In genomic region chr1:164366156-164367128, GRCm38 (mm10) we compare ENCODE assay signal across 8 mouse cellular contexts. TPM values are rescaled to one million over a fixed set of nuclear protein-coding genes. Genes with fewer than 3 reads are reported as not detected.
DNase-seq lines count a peak whose midpoint lies in the region; ATAC-seq and TF ChIP-seq lines count a peak whose summit lies in the region.

No protein-coding gene starts in this region.

- H3K4me1 ChIP-seq in embryonic facial prominence, embryonic 12.5 days, result no peaks in the 10 kb centered on the region
- no peaks in the 10 kb centered on the region for H3K4me1 ChIP-seq in limb, embryonic 12.5 days (replicated peaks)
- H3K4me1 ChIP-seq in midbrain, embryonic 15.5 days, result peaks cover 11% of the 10 kb centered on the region
- H3K4me1 ChIP-seq in spleen, adult 2 months (ENCODE audit: control insufficient read depth, insufficient read depth, insufficient read length), result no peaks in the 10 kb centered on the region

- H3K4me2 ChIP-seq in embryonic facial prominence, embryonic 12.5 days (replicated peaks), result no peak overlapping the region
- H3K4me2 ChIP-seq in limb, embryonic 12.5 days, result no peak overlapping the region
- H3K4me2 ChIP-seq in midbrain, embryonic 15.5 days, result no peak overlapping the region

- TF ChIP-seq POLR2A in spleen, adult 2 months (IDR thresholded peaks at IDR 0.05; ENCODE audit: low read depth, low read length), result no peak

- H3K9ac ChIP-seq in embryonic facial prominence, embryonic 12.5 days, result no peak overlapping the region
- H3K9ac ChIP-seq in limb, embryonic 12.5 days (replicated peaks), result no peak overlapping the region
- no peak overlapping the region for H3K9ac ChIP-seq in midbrain, embryonic 15.5 days

- no peaks in the 10 kb centered on the region for H3K9me3 ChIP-seq in embryonic facial prominence, embryonic 12.5 days
- H3K9me3 ChIP-seq in limb, embryonic 12.5 days, result no peaks in the 10 kb centered on the region
- no peaks in the 10 kb centered on the region for H3K9me3 ChIP-seq in midbrain, embryonic 15.5 days

- TF ChIP-seq CTCF in spleen, adult 2 months (IDR thresholded peaks at IDR 0.05; ENCODE audit: extremely low read depth, insufficient read depth, insufficient read length, insufficient replicate concordance), result peak; percentile 76; the same call in 1 of the 2 replicates

- ATAC-seq in embryonic facial prominence, embryonic 12.5 days (ENCODE audit: insufficient number of reproducible peaks, insufficient read depth, low FRiP score, low TSS enrichment), result peak; percentile 74; the same call in 1 of the 2 replicates
- peak; percentile 42; the same call in 1 of the 2 replicates for ATAC-seq in limb, embryonic 12.5 days (ENCODE audit: insufficient number of reproducible peaks, insufficient read depth, low FRiP score, low TSS enrichment, low read depth)
- ATAC-seq in midbrain, embryonic 15.5 days (replicated peaks), result peak; percentile 59; the same call in 1 of the 2 replicates

- H3K27ac ChIP-seq in embryonic facial prominence, embryonic 12.5 days, result no peak overlapping the region
- no peak overlapping the region for H3K27ac ChIP-seq in limb, embryonic 12.5 days
- no peak overlapping the region for H3K27ac ChIP-seq in midbrain, embryonic 15.5 days
- no peak overlapping the region for H3K27ac ChIP-seq in spleen, adult 2 months (ENCODE audit: insufficient read depth, low read length)

- DNase-seq in 3T3-L1 (ENCODE audit: low read depth, low spot score), result peak; percentile 84
- DNase-seq in adrenal gland, postnatal 25 days, result peak; percentile 72
- peak; percentile 50 to 60 for DNase-seq in heart, adult 9 months (ENCODE audit: low spot score in 2 of 2)
- peak; percentile 91 for DNase-seq in kidney, adult 9 months
- peak; percentile 40 to 64 for DNase-seq in spleen, adult 2 months (ENCODE audit: low read depth in 1 of 2, low spot score in 2 of 2)

- WGBS in embryonic facial prominence, embryonic 12.5 days, result 73% methylated on average over 12 of the region's 12 CpGs
- WGBS in limb, embryonic 12.5 days, result 74% methylated on average over 12 of the region's 12 CpGs
- WGBS in midbrain, embryonic 15.5 days, result 74% methylated on average over 12 of the region's 12 CpGs
- 81% methylated on average over 12 of the region's 12 CpGs for WGBS in spleen, adult 2 months

- H3K36me3 ChIP-seq in embryonic facial prominence, embryonic 12.5 days, result no peaks in the 10 kb centered on the region
- peaks cover 6% of the 10 kb centered on the region; the same call in 1 of the 2 replicates for H3K36me3 ChIP-seq in limb, embryonic 12.5 days
- no peaks in the 10 kb centered on the region for H3K36me3 ChIP-seq in midbrain, embryonic 15.5 days (replicated peaks)
- H3K36me3 ChIP-seq in spleen, adult 2 months (ENCODE audit: control insufficient read depth, insufficient read depth, low read length), result no peaks in the 10 kb centered on the region

- H3K27me3 ChIP-seq in embryonic facial prominence, embryonic 12.5 days, result no peaks in the 10 kb centered on the region
- no peaks in the 10 kb centered on the region for H3K27me3 ChIP-seq in limb, embryonic 12.5 days
- no peaks in the 10 kb centered on the region for H3K27me3 ChIP-seq in midbrain, embryonic 15.5 days (replicated peaks)
- H3K27me3 ChIP-seq in spleen, adult 2 months (ENCODE audit: control insufficient read depth, insufficient read depth, low read length), result no peaks in the 10 kb centered on the region

- no peak overlapping the region for H3K4me3 ChIP-seq in embryonic facial prominence, embryonic 12.5 days
- no peak overlapping the region for H3K4me3 ChIP-seq in limb, embryonic 12.5 days (replicated peaks)
- H3K4me3 ChIP-seq in midbrain, embryonic 15.5 days, result no peak overlapping the region
- H3K4me3 ChIP-seq in spleen, adult 2 months (ENCODE audit: extremely low read depth, insufficient read depth, insufficient read length), result no peak overlapping the region

RNA-seq across cellular contexts. Expression of gene Blzf1, which starts 59.2 kb away (rescaled TPM):
- total RNA-seq in adrenal gland, postnatal 25 days (2021), result 27.5 and 30.0 TPM in 2 replicates
- 28.7 and 29.5 TPM in 2 replicates for polyA plus RNA-seq in embryonic facial prominence, embryonic 12.5 days (2016; fragmentation: Nextera tagmentation; extraction: Ambion mirVana)
- 24.7 and 27.5 TPM in 2 replicates for polyA plus RNA-seq in limb, embryonic 12.5 days (2016; fragmentation: Nextera tagmentation; extraction: Ambion mirVana)
- polyA plus RNA-seq in midbrain, embryonic 15.5 days (2015; fragmentation: Nextera tagmentation; extraction: Ambion mirVana), result 30.0 and 30.6 TPM in 2 replicates
- 1.1 and 1.3 TPM in 2 replicates for polyA plus RNA-seq in spleen, adult 2 months (2012; rRNA removed)

Comparison
In these comparisons a context has a peak if more than half of its experiments do, and no peak if none do; other contexts are left out.
1. RNA of gene Blzf1, which starts 59.2 kb away (polyA plus RNA-seq): 30.0 to 30.6 TPM in midbrain, embryonic 15.5 days, 28.7 to 29.5 TPM in embryonic facial prominence, embryonic 12.5 days and 24.7 to 27.5 TPM in limb, embryonic 12.5 days; 1.1 to 1.3 TPM in spleen, adult 2 months; every median in the first group is over 10 times any median in the second.
2. Peak in every context shown above with its lines, with median percentiles within 50 percentile points of each other: DNase-seq and ATAC-seq.